ENCODE assay signal across 18 mouse cellular contexts in the genomic region with DNA sequence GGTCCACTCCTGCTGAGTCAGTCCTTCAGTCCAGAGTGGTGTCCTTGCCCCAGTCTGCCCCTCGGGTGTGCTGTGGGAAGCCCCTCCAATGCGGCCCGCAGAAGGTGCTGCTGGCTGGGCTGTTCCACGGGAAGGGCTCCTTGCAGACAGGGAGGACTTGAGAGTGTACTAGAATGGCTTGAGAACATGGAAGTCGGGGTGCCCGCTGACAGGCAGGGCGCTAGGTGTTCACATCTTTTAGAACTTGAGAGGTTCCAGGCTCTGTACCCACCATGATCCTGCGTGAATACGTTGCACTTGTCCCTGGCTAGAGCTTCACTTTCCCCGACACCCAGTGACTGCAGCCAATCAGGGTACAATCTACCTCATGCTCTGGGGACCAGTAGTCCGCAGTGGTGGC.
DNase-seq lines count a peak whose midpoint lies in the region; ATAC-seq lines count a peak whose summit lies in the region.
"Had no signal": no experiment of that assay in that cellular context is flagged by ENCODE, and none has a peak within 500 bp of the region (broad histone marks: within the 10 kb centered on the region; RNA-seq: fewer than 3 reads in every experiment).

No protein-coding gene starts in this region.

- H3K4me2 ChIP-seq in hindbrain, embryonic 13.5 days = no peak overlapping the region
- H3K4me2 ChIP-seq in midbrain, embryonic 16.5 days (ENCODE audit: low read length) = no peak overlapping the region; the same call in 1 of the 2 replicates
- H3K4me2 ChIP-seq in forebrain, embryonic 15.5 days (replicated peaks) = peak overlapping the region; percentile 43
- H3K4me2 ChIP-seq in stomach, embryonic 15.5 days = peak overlapping the region; percentile 46; the same call in 1 of the 2 replicates
- H3K4me2 ChIP-seq: liver, embryonic 15.5 days had no signal

- no peak overlapping the region for H3K4me3 ChIP-seq in hindbrain, embryonic 10.5 days
- no peak overlapping the region for H3K4me3 ChIP-seq in hindbrain, embryonic 13.5 days
- no peak overlapping the region for H3K4me3 ChIP-seq in midbrain, embryonic 10.5 days
- H3K4me3 ChIP-seq in midbrain, embryonic 16.5 days (ENCODE audit: low read depth, low read length) = no peak overlapping the region
- 0 out of 2 replicates have a peak overlapping the region, but pooled peaks have one; percentile 9 for H3K4me3 ChIP-seq in forebrain, embryonic 15.5 days
- no peak overlapping the region for H3K4me3 ChIP-seq in stomach, embryonic 15.5 days (replicated peaks)
- H3K4me3 ChIP-seq: heart, adult 2 months; heart, embryonic 15.5 days; left cerebral cortex, adult 2 months; liver, embryonic 15.5 days had no signal

- H3K4me1 ChIP-seq in hindbrain, embryonic 10.5 days (replicated peaks) = peaks cover 47% of the 10 kb centered on the region
- H3K4me1 ChIP-seq in hindbrain, embryonic 13.5 days (replicated peaks) = peaks cover 47% of the 10 kb centered on the region
- peaks cover 47% of the 10 kb centered on the region for H3K4me1 ChIP-seq in midbrain, embryonic 10.5 days
- H3K4me1 ChIP-seq in midbrain, embryonic 16.5 days (ENCODE audit: control insufficient read depth, insufficient read depth, low read length) = peaks cover 24% of the 10 kb centered on the region
- peaks cover 36% of the 10 kb centered on the region for H3K4me1 ChIP-seq in forebrain, embryonic 15.5 days
- peaks cover 8% of the 10 kb centered on the region; the same call in 1 of the 2 replicates for H3K4me1 ChIP-seq in stomach, embryonic 15.5 days
- H3K4me1 ChIP-seq: liver, embryonic 15.5 days had no signal

- H3K36me3 ChIP-seq in hindbrain, embryonic 10.5 days = no peaks in the 10 kb centered on the region
- H3K36me3 ChIP-seq in hindbrain, embryonic 13.5 days = no peaks in the 10 kb centered on the region
- no peaks in the 10 kb centered on the region for H3K36me3 ChIP-seq in midbrain, embryonic 10.5 days
- no peaks in the 10 kb centered on the region for H3K36me3 ChIP-seq in midbrain, embryonic 16.5 days (ENCODE audit: control insufficient read depth, insufficient read depth, low read length)
- no peaks in the 10 kb centered on the region for H3K36me3 ChIP-seq in forebrain, embryonic 15.5 days
- no peaks in the 10 kb centered on the region for H3K36me3 ChIP-seq in stomach, embryonic 15.5 days
- H3K36me3 ChIP-seq: embryonic facial prominence, embryonic 15.5 days; heart, embryonic 15.5 days; liver, embryonic 15.5 days; midbrain, embryonic 12.5 days had no signal

- WGBS in hindbrain, embryonic 10.5 days = 94% methylated on average over 11 of the region's 11 CpGs
- WGBS in hindbrain, embryonic 13.5 days = 92% methylated on average over 11 of the region's 11 CpGs
- WGBS in midbrain, embryonic 10.5 days = 92% methylated on average over 11 of the region's 11 CpGs
- WGBS in midbrain, embryonic 16.5 days = 92% methylated on average over 11 of the region's 11 CpGs
- 90% methylated on average over 11 of the region's 11 CpGs for WGBS in forebrain, embryonic 15.5 days
- whole genome bisulfite sequencing in stomach, embryonic 15.5 days = 88% methylated on average over 11 of the region's 11 CpGs

- no peak for ATAC-seq in hindbrain, embryonic 13.5 days (ENCODE audit: low FRiP score)
- no peak for ATAC-seq in midbrain, embryonic 16.5 days
- no peak for ATAC-seq in forebrain, embryonic 15.5 days (replicated peaks)
- no peak for ATAC-seq in stomach, embryonic 15.5 days (ENCODE audit: insufficient read depth, low FRiP score, low read depth)

- DNase-seq in hindbrain, embryonic 10.5 days (ENCODE audit: low spot score) = no peak
- DNase-seq in midbrain, embryonic 10.5 days (ENCODE audit: low spot score) = no peak
- no peak for DNase-seq in spleen, adult 18-20 months
- no peak for DNase-seq in frontal cortex, postnatal 36 days (ENCODE audit: low spot score in 2 of 2)
- DNase-seq: adrenal gland, postnatal 36 days; cerebellum, adult 9-10 months; retina, postnatal 1 day; thymus, adult 2 months had no signal

- H3K27me3 ChIP-seq in hindbrain, embryonic 10.5 days (ENCODE audit: insufficient read depth, poor library complexity, severe bottlenecking) = peaks cover 6% of the 10 kb centered on the region
- peaks cover 18% of the 10 kb centered on the region for H3K27me3 ChIP-seq in hindbrain, embryonic 13.5 days
- peaks cover 16% of the 10 kb centered on the region; the same call in 1 of the 2 replicates for H3K27me3 ChIP-seq in midbrain, embryonic 10.5 days (ENCODE audit: low read depth, poor library complexity, severe bottlenecking)
- H3K27me3 ChIP-seq in midbrain, embryonic 16.5 days (ENCODE audit: control insufficient read depth, insufficient read depth, low read depth, low read length) = no peaks in the 10 kb centered on the region
- H3K27me3 ChIP-seq in forebrain, embryonic 15.5 days = no peaks in the 10 kb centered on the region
- no peaks in the 10 kb centered on the region for H3K27me3 ChIP-seq in stomach, embryonic 15.5 days (replicated peaks)
- H3K27me3 ChIP-seq: liver, embryonic 15.5 days had no signal

- peak overlapping the region; percentile 54; the same call in 1 of the 2 replicates for H3K27ac ChIP-seq in hindbrain, embryonic 10.5 days
- H3K27ac ChIP-seq in hindbrain, embryonic 13.5 days = no peak overlapping the region
- peak overlapping the region; percentile 77; the same call in 1 of the 2 replicates for H3K27ac ChIP-seq in midbrain, embryonic 10.5 days (replicated peaks)
- H3K27ac ChIP-seq in midbrain, embryonic 16.5 days (ENCODE audit: low read length) = no peak overlapping the region
- H3K27ac ChIP-seq in forebrain, embryonic 15.5 days (replicated peaks) = no peak overlapping the region
- peak overlapping the region; percentile 84; the same call in 1 of the 2 replicates for H3K27ac ChIP-seq in stomach, embryonic 15.5 days
- H3K27ac ChIP-seq: embryonic facial prominence, embryonic 15.5 days; heart, adult 2 months; heart, embryonic 15.5 days; left cerebral cortex, adult 2 months; liver, embryonic 15.5 days had no signal

- H3K9me3 ChIP-seq in hindbrain, embryonic 10.5 days = no peaks in the 10 kb centered on the region
- no peaks in the 10 kb centered on the region for H3K9me3 ChIP-seq in hindbrain, embryonic 13.5 days
- H3K9me3 ChIP-seq in midbrain, embryonic 10.5 days (replicated peaks) = no peaks in the 10 kb centered on the region
- H3K9me3 ChIP-seq in midbrain, embryonic 16.5 days (replicated peaks; ENCODE audit: control insufficient read depth, low read length, poor library complexity, severe bottlenecking) = no peaks in the 10 kb centered on the region
- H3K9me3 ChIP-seq in forebrain, embryonic 15.5 days = no peaks in the 10 kb centered on the region
- H3K9me3 ChIP-seq in stomach, embryonic 15.5 days = no peaks in the 10 kb centered on the region
- H3K9me3 ChIP-seq: embryonic facial prominence, embryonic 15.5 days; heart, embryonic 15.5 days; liver, embryonic 15.5 days; midbrain, embryonic 12.5 days had no signal

- H3K9ac ChIP-seq in hindbrain, embryonic 13.5 days = no peak overlapping the region
- no peak overlapping the region for H3K9ac ChIP-seq in midbrain, embryonic 16.5 days (ENCODE audit: low read depth, low read length)
- H3K9ac ChIP-seq in forebrain, embryonic 15.5 days (replicated peaks) = no peak overlapping the region
- H3K9ac ChIP-seq in stomach, embryonic 15.5 days = no peak overlapping the region
- H3K9ac ChIP-seq: embryonic facial prominence, embryonic 15.5 days; heart, embryonic 15.5 days; liver, embryonic 15.5 days had no signal

Comparison
In these comparisons a context has a peak if more than half of its experiments do, and no peak if none do; other contexts are left out.
1. H3K27ac ChIP-seq: peak in hindbrain, embryonic 10.5 days (single experiment), midbrain, embryonic 10.5 days (single experiment) and stomach, embryonic 15.5 days (single experiment); none in hindbrain, embryonic 13.5 days (single experiment), midbrain, embryonic 16.5 days (single experiment) and forebrain, embryonic 15.5 days (single experiment).
2. H3K4me2 ChIP-seq: peak in forebrain, embryonic 15.5 days (single experiment) and stomach, embryonic 15.5 days (single experiment); none in hindbrain, embryonic 13.5 days (single experiment) and midbrain, embryonic 16.5 days (single experiment).